Mouse (Mus musculus) right cerebral cortex, adult 18-20 months (tissue): ENCODE data around the gene BC037034.

ENCODE experiments used
- DNase-seq: peaks from one replicate; pipeline ENCODE4 v3.0.0; 2022; ENCODE audit warnings: mixed read lengths

Gene BC037034

DNA sequence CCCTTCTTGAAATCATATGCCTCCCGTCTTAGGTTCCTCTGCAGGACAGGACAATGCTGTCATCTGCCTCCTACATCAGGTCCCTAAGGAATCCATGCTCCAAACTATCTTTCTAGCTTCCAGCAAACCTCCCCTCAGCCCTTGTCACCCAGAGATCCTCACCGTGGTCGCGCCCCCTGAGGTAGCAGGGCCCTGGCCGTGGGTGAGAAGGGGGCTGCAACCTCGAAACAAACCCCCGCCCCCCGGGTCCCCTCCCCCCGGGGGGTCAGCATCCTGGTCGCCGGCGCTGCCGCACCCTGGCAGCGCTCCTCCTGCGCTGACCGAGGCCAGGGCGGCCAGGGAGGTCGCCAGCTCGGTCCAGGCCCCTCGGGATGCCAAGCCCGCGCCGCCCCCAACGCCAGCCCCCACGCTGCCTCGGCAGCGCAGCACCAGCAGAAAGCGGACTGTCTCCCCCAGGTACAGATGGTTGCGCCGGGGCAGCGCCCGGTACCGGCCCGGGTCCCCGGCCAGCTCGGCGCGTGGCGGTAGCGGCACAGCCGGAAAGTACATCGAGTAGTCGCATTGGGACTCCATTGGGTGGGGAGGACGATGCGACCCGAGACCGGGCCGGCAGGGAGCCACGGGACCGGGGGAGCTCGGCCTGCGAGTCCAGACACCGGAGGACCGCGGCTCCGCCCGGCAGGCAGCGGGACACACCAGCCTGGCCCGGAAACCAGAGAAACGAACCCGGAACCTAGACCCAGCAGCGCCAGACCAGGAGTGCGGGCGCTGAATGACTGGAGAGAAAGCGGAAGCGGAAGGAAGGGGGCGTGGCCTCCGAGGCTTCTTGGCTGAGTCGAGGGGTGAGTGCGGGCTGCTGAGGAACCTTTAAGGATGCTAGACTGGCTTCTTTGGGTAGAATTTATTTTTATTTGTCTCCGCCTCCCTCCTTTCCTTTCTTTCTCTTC is at the start of gene BC037034:
Gene BC037034 (minus strand): TSS at position 774 of the 947 bp plus-strand sequence.
- peak; percentile 95 for DNase-seq

DNA sequence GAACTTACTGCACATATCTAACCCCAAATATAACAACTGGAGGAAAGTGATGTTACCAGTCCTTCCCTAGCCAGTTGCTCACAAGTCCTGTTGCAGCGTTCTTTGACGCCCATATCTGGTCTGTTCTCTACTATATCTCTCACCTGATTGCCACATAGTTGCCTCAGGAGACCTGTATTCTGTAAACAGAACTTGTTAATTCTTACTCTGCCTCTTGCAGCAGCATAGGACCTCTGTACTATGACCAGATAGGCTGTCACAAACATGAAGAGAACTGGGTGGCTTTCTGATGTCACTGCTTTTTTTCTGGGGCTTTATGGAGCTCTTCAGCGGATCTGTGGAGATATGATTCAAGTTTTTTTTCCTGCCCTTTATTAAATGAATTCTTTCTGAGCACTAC is 49.0 kb upstream of the BC037034 start:
- no peak for DNase-seq

DNA sequence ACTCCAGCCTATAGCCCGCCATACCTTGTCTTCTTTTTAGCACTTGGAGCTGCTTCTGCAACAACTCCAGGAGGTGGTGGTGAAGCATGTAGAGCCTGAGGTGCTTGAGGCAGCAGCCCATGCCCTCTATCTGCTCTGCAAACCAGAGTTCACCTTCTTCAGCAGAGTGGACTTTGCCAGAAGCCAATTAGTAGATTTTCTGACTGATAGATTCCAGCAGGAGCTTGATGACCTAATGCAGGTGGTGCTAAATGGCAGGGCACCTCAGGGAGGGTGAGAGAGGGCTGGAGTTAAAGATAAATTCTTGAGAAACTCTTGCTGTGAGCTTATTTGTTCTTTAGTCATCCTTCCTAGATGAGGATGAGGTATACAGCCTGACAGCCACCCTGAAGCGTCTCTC is 35.8 kb upstream of the BC037034 start:
- DNase-seq: no peak

DNA sequence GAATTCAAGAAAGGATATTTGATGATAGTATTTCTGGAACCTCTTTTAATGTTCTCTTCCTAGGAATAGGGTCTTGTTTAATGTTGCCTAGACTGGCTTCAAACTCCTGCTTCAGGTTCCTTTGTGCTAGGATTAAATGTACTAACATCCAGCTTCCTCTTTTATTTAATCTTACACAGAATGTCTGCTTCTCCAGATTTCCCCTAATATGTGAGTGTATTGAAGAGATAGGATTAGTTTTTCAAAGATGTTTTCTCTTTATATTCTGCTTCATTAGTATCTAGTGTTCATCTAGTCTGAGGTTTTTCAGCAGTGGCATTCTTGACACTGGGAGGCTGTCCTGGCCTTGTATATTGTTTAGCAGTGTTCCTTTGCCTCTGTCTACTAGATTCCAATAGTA is 30.3 kb upstream of the BC037034 start:
- DNase-seq: no peak

DNA sequence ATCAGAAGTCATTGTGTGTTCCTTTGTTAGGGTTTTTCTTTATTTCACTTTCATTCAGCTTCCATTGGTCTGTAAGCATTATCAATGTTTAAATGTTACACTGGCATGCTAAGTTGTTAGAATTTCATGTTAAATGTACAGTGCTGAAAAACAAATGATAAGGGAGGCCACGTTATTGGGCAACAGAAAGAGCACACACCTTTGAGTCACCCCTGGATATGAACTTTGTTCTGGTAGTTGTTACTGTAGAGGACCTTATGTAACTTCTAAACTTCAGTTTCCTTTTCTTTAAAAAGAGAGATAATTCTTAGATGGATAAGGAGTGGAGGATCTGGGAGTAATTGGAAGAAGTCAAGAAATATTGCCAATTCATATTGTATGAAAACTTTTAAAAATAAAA is 27.8 kb upstream of the BC037034 start:
- no peak for DNase-seq

DNA sequence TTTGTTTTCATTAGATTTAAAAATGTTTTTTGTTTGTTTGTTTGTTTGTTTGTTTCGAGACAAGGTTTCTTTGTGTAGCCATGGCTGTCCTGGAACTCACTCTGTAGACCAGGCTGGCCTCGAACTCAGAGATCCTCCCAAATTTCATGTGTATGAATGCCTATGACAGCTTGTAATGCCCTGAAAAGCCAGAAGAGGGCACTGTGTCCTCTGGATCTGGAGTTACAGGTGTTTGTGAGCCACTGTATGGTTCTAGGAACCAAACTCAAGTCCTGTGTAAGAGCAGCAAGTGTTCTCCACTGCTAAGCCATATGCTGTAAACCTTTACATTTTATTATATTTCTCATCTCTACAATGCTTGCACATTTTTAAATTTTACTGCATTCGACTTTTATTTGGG is 24.0 kb upstream of the BC037034 start:
- DNase-seq: no peak

DNA sequence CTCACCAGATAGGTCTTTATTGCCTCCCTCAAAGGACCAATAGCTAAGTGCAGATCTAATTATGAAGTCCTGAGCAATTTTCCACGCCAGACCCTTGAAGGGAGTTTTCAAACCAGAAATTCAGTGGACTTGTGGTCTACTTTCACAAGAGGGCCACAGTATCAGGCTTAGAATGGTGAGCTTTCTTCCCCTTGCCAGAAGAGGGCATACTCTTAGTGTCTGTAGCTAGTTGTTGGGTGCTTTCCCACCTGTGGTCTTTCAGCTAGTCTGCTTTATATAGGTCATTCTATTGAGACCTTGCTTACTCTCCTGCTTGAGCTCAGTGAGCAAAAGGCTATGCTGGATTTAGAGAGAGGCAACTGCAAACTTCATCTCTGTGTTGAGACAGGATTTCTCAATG is 19.7 kb upstream of the BC037034 start:
- no peak for DNase-seq

DNA sequence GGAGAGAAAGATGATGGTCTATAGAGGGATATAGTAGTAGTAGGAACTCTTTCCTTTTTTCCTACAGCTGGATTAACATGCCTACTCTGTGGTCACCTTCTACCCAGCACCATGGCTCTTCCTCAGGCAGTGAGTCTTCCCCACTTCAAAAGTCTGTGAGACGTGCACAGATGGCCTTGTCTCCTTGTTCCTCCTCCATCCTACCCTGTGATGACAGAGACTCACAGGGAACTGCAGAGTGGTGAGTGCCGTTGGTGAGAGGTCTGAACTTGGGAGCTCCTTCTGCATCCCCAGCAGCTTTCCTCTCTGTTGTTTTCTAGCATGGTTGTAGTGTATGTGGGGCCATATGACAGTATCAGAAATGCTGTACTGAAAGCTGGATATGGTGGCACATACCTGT is 18.0 kb upstream of the BC037034 start:
- no peak for DNase-seq

DNA sequence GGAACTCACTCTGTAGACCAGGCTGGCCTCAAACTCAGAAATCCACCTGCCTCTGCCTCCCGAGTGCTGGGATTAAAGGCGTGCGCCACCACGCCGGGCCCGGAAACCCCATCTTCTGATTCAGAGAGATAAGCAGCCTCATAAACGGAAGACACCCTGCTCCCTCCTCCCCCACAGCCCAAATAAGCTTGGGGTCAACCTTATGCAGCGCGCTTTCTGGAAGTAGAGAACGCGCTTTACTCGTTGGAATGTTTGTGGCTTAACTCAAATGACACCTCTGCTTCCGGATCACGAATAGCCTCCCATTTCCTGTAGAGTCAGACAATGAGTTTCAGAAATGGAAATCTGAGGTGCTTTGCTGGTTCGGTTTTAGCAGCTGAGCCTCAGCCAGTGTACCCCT is 17.0 kb upstream of the BC037034 start:
- DNase-seq: no peak

DNA sequence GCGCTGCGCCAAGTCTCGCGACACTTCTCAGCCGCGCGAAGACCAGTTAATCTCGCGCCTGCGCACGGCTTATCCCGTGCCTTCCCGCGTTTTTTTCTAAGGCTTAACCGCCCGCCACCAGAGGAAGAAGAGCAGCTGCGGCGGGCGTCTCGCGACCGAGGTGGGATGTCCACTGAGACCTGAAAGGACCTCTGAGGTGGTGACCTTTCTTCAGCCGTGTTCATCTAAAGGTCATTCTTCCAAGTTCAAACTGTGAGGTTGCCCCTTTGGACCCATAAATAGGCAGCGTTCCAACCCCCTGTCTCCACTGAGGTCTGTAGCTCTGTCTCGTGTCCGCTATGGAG is 16.6 kb upstream of the BC037034 start:
- DNase-seq: no peak

DNA sequence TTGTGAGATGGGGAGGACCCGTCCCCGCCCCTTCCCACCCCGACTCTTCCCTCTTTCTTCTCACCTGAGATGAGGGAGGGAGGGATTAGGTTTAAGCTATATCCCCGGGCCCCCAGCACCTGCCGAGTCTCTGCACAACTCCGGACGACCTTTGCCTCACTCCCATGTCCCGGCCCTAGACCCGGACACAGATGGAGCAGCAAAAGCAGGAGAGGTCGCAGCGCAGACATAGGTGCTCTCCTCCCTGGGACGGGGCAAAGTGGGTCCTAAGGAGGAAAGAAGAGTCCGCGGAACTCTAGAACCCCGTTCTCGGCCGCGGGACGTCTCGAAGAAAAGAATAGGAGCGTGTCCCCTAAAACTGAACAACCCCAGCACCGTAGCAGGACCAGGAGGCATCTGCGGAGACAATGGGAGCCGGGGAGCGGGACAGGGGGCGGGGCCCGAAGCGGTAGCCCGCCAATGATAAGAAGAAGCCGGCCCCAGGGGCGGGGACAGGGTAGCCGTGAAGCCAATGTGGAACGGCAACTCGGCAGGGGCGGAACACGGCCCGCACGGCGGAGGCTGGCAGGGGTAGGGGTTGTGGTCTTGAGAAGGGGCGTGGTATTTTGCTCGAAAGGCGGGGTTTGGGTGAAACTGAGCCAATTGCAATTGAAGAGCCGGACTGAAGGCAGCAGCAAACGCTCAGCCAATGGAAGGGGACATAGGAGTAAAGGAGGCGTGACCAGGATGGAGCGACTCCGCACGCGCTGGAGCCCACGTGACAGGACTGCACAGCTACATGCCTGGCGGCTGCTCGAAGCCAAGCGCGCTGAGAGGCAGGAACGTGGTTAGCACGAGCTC is 16.0 kb upstream of the BC037034 start, which contains the start of the genes Gm43720, Gpc2 and Stag3:
Gene Gm43720 (minus strand): TSS at position 374 of the 840 bp plus-strand sequence.
Gene Gpc2 (minus strand): TSS at position 421 of the 840 bp plus-strand sequence.
Gene Stag3 (plus strand): TSS at position 656 of the 840 bp plus-strand sequence.
- peak; percentile 77 for DNase-seq

DNA sequence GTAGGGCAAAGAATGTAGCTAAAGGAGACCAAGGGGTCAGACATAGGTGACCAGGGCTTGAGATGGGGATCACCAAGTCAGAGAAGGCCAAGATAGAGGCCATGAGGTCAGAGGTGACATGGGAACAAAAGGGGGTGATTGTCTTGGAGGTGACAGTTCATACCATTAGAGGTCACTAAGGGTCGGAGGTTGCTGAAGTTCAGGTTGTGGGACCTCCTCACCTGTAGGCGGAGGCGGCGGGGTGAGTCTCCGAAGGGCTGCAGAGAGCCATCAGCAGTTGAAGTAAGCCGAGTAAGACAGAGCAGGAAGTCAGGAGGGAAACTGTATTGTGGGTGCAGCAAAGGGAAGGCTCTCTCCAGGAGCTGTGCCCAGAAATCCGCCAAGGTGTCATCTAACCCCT is 14.2 kb upstream of the BC037034 start:
- no peak for DNase-seq

DNA sequence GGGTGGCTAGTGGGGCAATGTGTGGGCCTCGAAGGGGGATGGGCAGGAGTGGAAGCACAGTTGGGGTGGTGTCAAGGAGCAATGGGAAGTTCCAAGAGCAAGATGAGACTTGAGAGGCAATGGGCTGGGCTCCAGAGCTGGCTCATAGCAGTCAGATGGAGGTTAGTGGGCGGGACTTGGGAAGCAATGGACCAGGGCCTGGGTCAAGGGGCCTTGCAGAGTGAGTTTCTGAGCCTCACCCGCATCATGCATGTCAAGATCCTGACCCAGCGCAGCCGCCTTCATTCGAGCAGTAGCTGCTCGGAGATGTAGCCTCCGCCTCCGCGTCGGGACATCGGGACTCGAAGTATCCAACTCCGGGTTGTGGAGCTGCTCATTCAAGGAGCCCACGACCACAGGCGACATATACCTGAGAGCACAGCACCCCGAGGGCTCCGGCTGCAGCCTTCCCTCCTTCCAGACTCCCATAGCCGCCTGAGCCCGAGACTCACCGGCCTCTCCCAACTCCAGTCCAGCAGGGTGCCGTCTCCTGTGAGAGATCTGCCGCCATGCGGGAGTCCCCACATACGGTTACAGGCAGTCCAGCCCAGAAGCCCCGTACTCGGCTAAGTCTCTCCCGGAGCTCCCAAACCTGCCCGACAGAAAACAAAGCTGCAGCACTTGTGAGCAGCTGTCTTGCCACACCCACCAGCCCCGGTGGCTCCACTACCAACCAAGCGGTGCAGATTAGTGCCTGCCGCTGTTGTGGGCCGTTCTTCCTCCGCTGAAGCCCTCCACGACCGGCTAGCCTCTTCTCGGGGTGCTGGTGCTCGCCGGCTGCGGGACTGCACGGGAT is 11.6 kb upstream of the BC037034 start:
- no peak for DNase-seq

DNA sequence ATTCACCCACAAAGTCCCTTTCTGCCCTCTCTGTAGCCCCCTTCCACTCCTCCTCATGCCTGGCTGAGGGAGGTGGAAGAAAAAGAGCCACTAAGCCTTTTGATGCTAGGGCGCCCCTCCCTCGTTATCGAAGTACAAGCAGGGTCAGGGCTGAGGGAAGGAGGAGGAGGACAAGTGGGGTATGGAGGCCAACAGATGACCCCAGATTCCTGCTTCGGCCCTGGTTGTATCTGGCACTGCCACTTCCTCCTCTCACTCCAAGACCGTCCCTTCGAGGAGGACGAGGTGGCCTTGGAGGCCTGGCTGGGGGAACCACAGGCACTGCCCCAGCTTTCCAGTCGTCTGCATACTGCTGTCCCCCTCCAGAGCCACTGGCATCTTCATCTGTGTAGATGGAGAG is 10.4 kb upstream of the BC037034 start:
- DNase-seq: no peak

DNA sequence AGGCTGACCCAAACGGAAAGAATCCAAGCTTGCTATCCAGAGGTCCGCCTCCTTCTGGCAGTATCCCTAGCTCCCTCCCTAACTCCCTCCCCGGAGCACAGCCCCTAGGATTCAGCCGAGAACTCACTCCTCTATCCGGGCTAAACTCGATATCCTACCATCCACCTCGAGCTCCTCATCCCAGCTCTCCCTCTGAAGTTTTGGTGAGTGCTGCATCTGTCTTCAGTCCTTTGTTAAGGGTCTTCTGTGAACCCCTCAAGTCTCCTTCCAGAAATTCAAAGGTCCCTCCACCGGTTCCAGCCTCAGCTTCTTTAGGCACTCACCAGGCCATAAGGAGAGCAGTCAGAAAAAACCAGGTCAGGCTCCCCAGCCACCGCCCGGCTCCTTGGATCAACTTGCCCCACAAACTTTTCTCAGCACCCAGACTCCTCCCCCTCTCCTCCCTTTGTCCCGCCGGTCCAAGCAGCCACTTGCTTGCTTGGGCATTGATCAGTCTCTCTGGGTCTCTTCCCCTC is 8.6 kb upstream of the BC037034 start, which contains the start of gene Gal3st4:
Gene Gal3st4 (minus strand): TSS at position 432 of the 515 bp plus-strand sequence.
- DNase-seq: no peak

DNA sequence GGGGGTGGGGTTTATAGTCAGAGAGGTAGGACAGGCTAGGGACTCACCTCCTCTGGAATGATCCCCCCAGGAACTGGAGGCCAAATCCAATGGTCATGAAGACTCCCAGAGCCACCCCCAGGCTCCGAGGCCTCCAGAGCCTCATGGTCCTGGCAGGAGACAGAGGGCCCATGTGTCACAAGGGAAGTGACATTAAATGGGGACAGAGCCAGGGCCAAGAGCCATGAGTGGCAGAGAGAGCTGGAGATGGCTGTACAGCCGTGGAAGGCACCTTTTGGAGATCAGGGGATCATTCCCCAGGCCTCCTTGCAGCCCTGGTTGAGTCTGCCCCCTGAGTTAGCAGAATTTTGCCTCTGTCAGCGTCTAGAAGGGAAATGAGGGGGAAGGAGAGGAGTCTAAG is 7.4 kb upstream of the BC037034 start:
- DNase-seq: no peak

DNA sequence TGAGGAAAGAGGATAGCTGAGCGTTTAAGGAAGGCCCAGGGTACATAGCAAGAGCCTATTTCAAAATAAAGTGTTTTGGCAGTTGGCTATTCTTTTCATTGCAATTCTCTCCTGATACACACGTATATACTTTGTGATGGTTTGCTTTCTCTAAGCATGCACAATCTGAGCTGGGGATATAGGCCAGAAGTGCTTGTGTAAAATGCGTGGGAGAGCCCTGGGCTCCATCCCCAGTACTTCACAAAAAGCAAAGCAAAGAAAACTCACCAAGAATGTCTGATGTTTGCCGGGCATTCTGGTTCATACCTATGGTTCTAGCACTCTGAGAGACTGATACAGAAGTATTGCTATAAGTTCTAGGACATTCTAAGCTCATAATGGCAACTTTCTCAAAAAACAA is 5.1 kb upstream of the BC037034 start:
- DNase-seq: no peak

DNA sequence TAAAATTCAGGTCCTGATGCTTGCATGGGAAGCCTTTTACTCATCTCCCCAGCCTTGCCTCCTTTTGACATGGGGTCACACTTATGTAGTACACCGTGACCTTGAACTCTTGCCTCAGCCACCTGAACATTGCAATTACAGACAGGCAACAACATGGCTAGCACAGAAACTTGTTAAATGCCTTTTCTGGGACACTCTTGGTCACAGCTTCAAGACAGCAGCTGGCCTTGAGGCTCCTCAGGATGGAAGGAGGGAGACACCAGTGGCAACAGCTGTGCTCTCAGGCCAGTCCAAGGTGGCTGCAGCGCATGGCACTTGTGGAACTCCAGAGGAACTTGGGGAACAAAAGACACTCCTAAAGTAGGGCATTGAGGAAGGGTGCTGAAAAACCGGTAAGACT is 3.3 kb upstream of the BC037034 start:
- DNase-seq: no peak

DNA sequence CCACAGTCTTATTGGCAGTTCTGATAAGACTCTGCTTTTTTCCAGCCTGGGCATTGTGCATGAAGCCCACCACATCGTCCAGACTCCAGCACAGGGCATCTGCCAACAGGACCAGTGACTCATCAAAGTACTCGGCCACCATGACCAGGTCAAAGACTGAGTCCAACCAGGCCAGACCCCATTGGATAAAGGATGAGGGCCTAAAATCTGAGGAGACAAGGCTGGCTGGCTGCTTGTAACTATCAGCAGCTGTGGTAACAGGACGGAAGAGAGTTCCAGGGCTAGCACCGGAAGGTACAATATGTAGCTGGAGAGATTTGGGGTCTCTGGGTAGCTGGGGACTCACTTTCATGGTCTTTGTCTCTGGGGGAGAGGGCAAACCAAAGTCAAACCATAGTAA is 1.9 kb upstream of the BC037034 start:
- DNase-seq: no peak

DNA sequence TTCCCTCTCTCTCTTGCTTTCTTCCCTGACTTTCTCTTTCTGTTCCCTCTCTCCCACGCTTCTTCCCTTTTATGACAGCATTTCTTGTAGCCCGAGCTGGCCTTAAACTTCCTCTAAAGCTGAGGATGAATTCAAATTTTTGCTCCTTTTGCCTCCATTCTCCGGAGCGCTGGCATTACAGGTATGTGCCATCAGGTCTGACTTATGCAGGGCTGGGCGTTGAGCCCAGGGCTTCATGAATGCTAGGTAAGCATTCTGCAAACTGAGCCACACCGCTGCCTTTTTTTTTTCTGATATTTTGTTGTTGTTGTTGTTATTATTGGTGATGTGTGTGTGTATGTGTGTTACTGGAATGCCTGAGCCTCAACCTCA is 360 bp upstream of the BC037034 start:
- DNase-seq: no peak

DNA sequence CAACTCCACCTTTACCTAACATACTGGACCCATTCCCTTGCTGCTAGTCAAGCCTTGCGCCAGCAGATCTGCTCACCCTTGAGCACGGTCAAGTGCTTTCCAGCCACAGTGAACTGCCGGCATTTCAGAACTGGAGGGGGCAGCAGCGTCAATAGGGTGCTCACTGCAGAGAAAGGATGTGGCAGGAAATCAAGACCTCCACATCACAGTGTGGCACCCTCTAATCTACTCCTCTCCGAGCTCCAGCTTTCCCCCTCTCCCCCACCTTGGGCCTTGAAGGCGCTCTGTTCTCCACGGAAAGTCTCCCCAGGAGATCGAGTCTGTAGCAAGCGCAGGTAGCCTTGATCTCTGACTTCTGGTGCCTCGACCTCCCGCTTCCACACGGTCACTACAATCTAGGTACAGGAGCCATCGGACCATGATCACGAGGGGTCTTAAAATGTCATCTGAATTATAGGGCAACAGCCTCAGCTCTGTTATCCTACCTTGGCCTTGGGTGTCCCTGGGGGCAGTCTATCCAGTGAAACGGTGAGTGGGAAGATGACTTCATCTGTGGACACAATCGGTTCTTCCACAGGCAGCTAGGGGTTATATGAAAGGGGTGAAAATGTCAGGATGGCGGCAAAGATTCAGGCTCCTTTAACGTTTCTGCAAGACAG is 1.1 kb downstream of the BC037034 start:
- DNase-seq: no peak

DNA sequence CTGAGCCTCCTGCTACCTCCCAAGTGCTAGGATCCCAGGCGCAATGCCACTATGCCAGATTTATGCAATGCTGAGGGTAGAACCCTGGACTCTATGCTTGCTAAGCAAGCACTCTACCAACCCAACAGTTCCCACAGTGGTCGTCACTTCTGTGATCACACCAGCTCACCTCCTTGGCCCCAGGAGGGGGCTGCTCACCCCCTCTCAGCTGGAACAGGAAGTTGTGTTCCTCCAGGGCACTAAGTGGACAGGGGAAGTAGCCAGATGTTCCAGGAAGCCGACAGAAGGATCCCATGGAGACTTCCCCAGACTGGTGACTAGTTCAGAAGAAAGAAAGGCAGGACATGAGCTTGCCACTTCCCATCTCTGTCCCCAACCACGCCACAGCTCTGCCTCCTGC is 1.8 kb downstream of the BC037034 start:
- DNase-seq: no peak
